Comparison of ENCODE assay signal across 31 mouse cellular contexts in genomic region chr3:51108639-51109202, GRCm38 (mm10).
DNase-seq lines count a peak whose midpoint lies in the region; ATAC-seq and TF ChIP-seq lines count a peak whose summit lies in the region.
"Had no signal": no experiment of that assay in that cellular context is flagged by ENCODE, and none has a peak within 500 bp of the region (broad histone marks: within the 10 kb centered on the region; RNA-seq: fewer than 3 reads in every experiment).

No protein-coding gene starts in this region.

- H3K27ac ChIP-seq in hindbrain, embryonic 10.5 days, result no peak overlapping the region
- H3K27ac ChIP-seq in hindbrain, embryonic 14.5 days, result no peak overlapping the region
- H3K27ac ChIP-seq in midbrain, embryonic 10.5 days (replicated peaks), result 0 out of 2 replicates have a peak overlapping the region, but pooled peaks have one; percentile 42
- H3K27ac ChIP-seq in midbrain, postnatal 0 days (ENCODE audit: low read depth, low read length), result no peak overlapping the region
- peak overlapping the region; percentile 8; the same call in 1 of the 2 replicates for H3K27ac ChIP-seq in limb, embryonic 10.5 days
- H3K27ac ChIP-seq: forebrain, embryonic 13.5 days; gastrocnemius, adult 2 months; heart, adult 2 months; hindbrain, postnatal 0 days; kidney, postnatal 0 days; limb, embryonic 13.5 days; neural tube, embryonic 13.5 days had no signal

- no peaks in the 10 kb centered on the region for H3K36me3 ChIP-seq in hindbrain, embryonic 10.5 days
- H3K36me3 ChIP-seq in hindbrain, embryonic 14.5 days (replicated peaks; ENCODE audit: control insufficient read depth, insufficient read depth), result no peaks in the 10 kb centered on the region
- no peaks in the 10 kb centered on the region for H3K36me3 ChIP-seq in midbrain, embryonic 10.5 days
- no peaks in the 10 kb centered on the region for H3K36me3 ChIP-seq in midbrain, postnatal 0 days (ENCODE audit: insufficient read depth, low read length)
- no peaks in the 10 kb centered on the region for H3K36me3 ChIP-seq in limb, embryonic 10.5 days
- H3K36me3 ChIP-seq: heart, embryonic 12.5 days; limb, embryonic 13.5 days; neural tube, embryonic 13.5 days had no signal

- H3K27me3 ChIP-seq in hindbrain, embryonic 10.5 days (ENCODE audit: insufficient read depth, poor library complexity, severe bottlenecking), result no peaks in the 10 kb centered on the region
- H3K27me3 ChIP-seq in hindbrain, embryonic 14.5 days (ENCODE audit: control insufficient read depth, insufficient read depth, low read length), result no peaks in the 10 kb centered on the region
- no peaks in the 10 kb centered on the region for H3K27me3 ChIP-seq in midbrain, embryonic 10.5 days (ENCODE audit: low read depth, poor library complexity, severe bottlenecking)
- H3K27me3 ChIP-seq in midbrain, postnatal 0 days (ENCODE audit: insufficient read depth, low read length), result no peaks in the 10 kb centered on the region
- no peaks in the 10 kb centered on the region for H3K27me3 ChIP-seq in limb, embryonic 10.5 days (ENCODE audit: low read depth, poor library complexity, severe bottlenecking)
- H3K27me3 ChIP-seq: forebrain, embryonic 13.5 days; heart, embryonic 12.5 days; limb, embryonic 13.5 days; neural tube, embryonic 13.5 days had no signal

- DNase-seq in hindbrain, embryonic 10.5 days (ENCODE audit: low spot score), result peak; percentile 18
- DNase-seq in hindbrain, embryonic 14.5 days (ENCODE audit: low spot score), result no peak
- DNase-seq in midbrain, embryonic 10.5 days (ENCODE audit: low spot score), result no peak
- DNase-seq in midbrain, postnatal 0 days (ENCODE audit: low spot score), result no peak
- no peak for DNase-seq in limb, embryonic 10.5 days (ENCODE audit: low spot score)
- DNase-seq in retina, embryonic 14.5 days (ENCODE audit: low spot score), result peak; percentile 41
- no peak for DNase-seq in left cerebral cortex, postnatal 36 days (ENCODE audit: low spot score in 2 of 2)
- DNase-seq in heart, adult 18-20 months, result no peak
- DNase-seq: adrenal gland, adult 2 months; adrenal gland, postnatal 36 days; B cell, adult 2 months; cerebellum, adult 2 months; cerebellum, postnatal 14 days; embryo, embryonic 11 days; gastrocnemius, adult 2 months; gastrocnemius, postnatal 36 days; heart, adult 2 months; heart, postnatal 4 days; kidney, adult 8-10 months; spleen, adult 18-20 months; thymus, postnatal 14 days had no signal

- no peak overlapping the region for H3K9ac ChIP-seq in hindbrain, embryonic 14.5 days
- no peak overlapping the region for H3K9ac ChIP-seq in midbrain, postnatal 0 days (replicated peaks; ENCODE audit: low read length, poor library complexity, severe bottlenecking)
- H3K9ac ChIP-seq: forebrain, embryonic 13.5 days; heart, embryonic 12.5 days; limb, embryonic 13.5 days; neural tube, embryonic 13.5 days had no signal

- H3K9me3 ChIP-seq in hindbrain, embryonic 10.5 days, result 0 out of 2 replicates have a peak, but pooled peaks cover 5% of the 10 kb centered on the region
- no peaks in the 10 kb centered on the region for H3K9me3 ChIP-seq in hindbrain, embryonic 14.5 days (ENCODE audit: control insufficient read depth, low read length)
- H3K9me3 ChIP-seq in midbrain, embryonic 10.5 days (replicated peaks), result no peaks in the 10 kb centered on the region
- no peaks in the 10 kb centered on the region for H3K9me3 ChIP-seq in midbrain, postnatal 0 days (ENCODE audit: low read length)
- no peaks in the 10 kb centered on the region for H3K9me3 ChIP-seq in limb, embryonic 10.5 days (replicated peaks)
- H3K9me3 ChIP-seq: forebrain, embryonic 13.5 days; heart, embryonic 12.5 days; limb, embryonic 13.5 days; neural tube, embryonic 13.5 days had no signal

- H3K4me1 ChIP-seq in hindbrain, embryonic 10.5 days (replicated peaks), result peaks cover 18% of the 10 kb centered on the region
- no peaks in the 10 kb centered on the region for H3K4me1 ChIP-seq in hindbrain, embryonic 14.5 days (replicated peaks; ENCODE audit: control insufficient read depth, insufficient read depth, low read length)
- H3K4me1 ChIP-seq in midbrain, embryonic 10.5 days, result peaks cover 25% of the 10 kb centered on the region
- H3K4me1 ChIP-seq in midbrain, postnatal 0 days (ENCODE audit: insufficient read depth, low read length), result no peaks in the 10 kb centered on the region
- peaks cover 18% of the 10 kb centered on the region for H3K4me1 ChIP-seq in limb, embryonic 10.5 days
- H3K4me1 ChIP-seq: heart, embryonic 12.5 days had no signal

- no peak for TF ChIP-seq CTCF in midbrain, postnatal 0 days (IDR thresholded peaks at IDR 0.05)

- H3K4me2 ChIP-seq in hindbrain, embryonic 14.5 days (replicated peaks), result no peak overlapping the region
- no peak overlapping the region for H3K4me2 ChIP-seq in midbrain, postnatal 0 days (ENCODE audit: low read depth, low read length, poor library complexity, severe bottlenecking)
- H3K4me2 ChIP-seq: forebrain, embryonic 13.5 days; heart, embryonic 12.5 days; limb, embryonic 13.5 days; liver, embryonic 11.5 days; neural tube, embryonic 13.5 days had no signal

- no peak overlapping the region for H3K4me3 ChIP-seq in hindbrain, embryonic 10.5 days
- H3K4me3 ChIP-seq in hindbrain, embryonic 14.5 days (replicated peaks; ENCODE audit: low read length), result no peak overlapping the region
- H3K4me3 ChIP-seq in midbrain, embryonic 10.5 days, result no peak overlapping the region
- no peak overlapping the region for H3K4me3 ChIP-seq in midbrain, postnatal 0 days (ENCODE audit: low read depth, low read length)
- H3K4me3 ChIP-seq in limb, embryonic 10.5 days, result no peak overlapping the region
- H3K4me3 ChIP-seq: erythroblast, embryonic 14.5 days; forebrain, embryonic 13.5 days; gastrocnemius, adult 2 months; heart, adult 2 months; heart, embryonic 12.5 days; limb, embryonic 13.5 days; neural tube, embryonic 13.5 days had no signal

- WGBS in hindbrain, embryonic 10.5 days, result 38% methylated on average over 12 of the region's 12 CpGs
- WGBS in hindbrain, embryonic 14.5 days, result 36% methylated on average over 12 of the region's 12 CpGs
- 32% methylated on average over 12 of the region's 12 CpGs for WGBS in midbrain, embryonic 10.5 days
- 31% methylated on average over 12 of the region's 12 CpGs for WGBS in midbrain, postnatal 0 days
- 58% methylated on average over 12 of the region's 12 CpGs for WGBS in limb, embryonic 10.5 days

- intact Hi-C loops in left cerebral cortex, postnatal 36 days (cut with DNase I), result no loop called here

- no peak for ATAC-seq in hindbrain, embryonic 14.5 days (ENCODE audit: low FRiP score)
- ATAC-seq in midbrain, postnatal 0 days (ENCODE audit: low FRiP score), result no peak
- ATAC-seq: activated CD4-positive, CD25-positive, alpha-beta regulatory T cell, adult 4 months; hindbrain, postnatal 0 days; intestine, embryonic 16.5 days had no signal

Comparison
In these comparisons a context has a peak if more than half of its experiments do, and no peak if none do; other contexts are left out.
1. DNase-seq: peak in hindbrain, embryonic 10.5 days (single experiment) and retina, embryonic 14.5 days (single experiment); none in hindbrain, embryonic 14.5 days (single experiment), midbrain, embryonic 10.5 days (single experiment), midbrain, postnatal 0 days (single experiment), limb, embryonic 10.5 days (single experiment), left cerebral cortex, postnatal 36 days (0 of 2) and heart, adult 18-20 months (0 of 2).
2. H3K27ac ChIP-seq: peak in midbrain, embryonic 10.5 days (single experiment) and limb, embryonic 10.5 days (single experiment); none in hindbrain, embryonic 10.5 days (single experiment), hindbrain, embryonic 14.5 days (single experiment) and midbrain, postnatal 0 days (single experiment).